ENCODE assay signal across 8 mouse cellular contexts in the genomic region with DNA sequence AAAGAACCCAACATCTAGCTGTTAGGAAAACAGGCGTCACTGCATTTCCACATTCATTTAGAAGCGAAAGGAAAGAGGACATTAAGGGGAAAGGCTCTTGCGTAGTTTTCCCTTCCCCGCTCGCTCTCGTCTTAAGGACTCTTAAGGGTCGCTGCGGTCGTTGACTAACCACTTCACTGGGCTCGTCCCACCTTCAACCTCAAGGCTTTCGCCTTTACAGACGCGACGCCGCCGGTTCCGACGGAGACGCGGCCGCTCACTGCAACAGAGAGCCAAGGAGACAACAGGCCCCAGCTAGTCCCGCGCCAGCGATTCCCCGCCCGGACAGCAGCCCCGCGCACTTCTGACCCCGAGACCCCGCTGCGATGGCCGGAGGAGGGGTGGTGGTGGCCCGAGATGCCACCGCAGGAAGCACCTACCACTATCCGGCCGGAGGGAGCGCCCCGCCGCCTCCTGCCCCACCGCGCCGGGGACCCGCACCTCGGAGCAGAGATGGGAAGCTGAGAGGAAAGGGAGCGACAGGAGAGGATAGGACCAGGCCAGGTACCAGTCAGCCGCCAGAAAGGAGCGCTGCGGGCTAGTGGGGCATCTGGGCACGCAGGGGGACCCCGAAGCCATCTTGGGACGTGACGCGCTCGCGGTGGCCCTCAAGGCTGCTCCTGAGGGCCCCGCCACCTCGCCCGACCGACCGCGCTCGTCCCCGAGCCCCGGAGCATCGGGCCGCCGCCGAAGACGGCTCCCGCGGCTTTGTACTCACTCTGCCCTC. TPM values are rescaled to one million over a fixed set of nuclear protein-coding genes. Genes with fewer than 3 reads are reported as not detected.
DNase-seq lines count a peak whose midpoint lies in the region; ATAC-seq and TF ChIP-seq lines count a peak whose summit lies in the region.

No protein-coding gene starts in this region.

- H3K27me3 ChIP-seq in intestine, postnatal 0 days (replicated peaks; ENCODE audit: control insufficient read depth, insufficient read depth, low read length), result no peaks in the 10 kb centered on the region
- H3K27me3 ChIP-seq in liver, embryonic 12.5 days (replicated peaks), result no peaks in the 10 kb centered on the region
- no peaks in the 10 kb centered on the region for H3K27me3 ChIP-seq in midbrain, postnatal 0 days (ENCODE audit: insufficient read depth, low read length)

- H3K9ac ChIP-seq in intestine, postnatal 0 days (ENCODE audit: low read depth, low read length), result peak overlapping the region; percentile 96
- H3K9ac ChIP-seq in liver, embryonic 12.5 days, result peak overlapping the region; percentile 98
- H3K9ac ChIP-seq in midbrain, postnatal 0 days (replicated peaks; ENCODE audit: low read length, poor library complexity, severe bottlenecking), result peak overlapping the region; percentile 98

- no peaks in the 10 kb centered on the region for H3K4me1 ChIP-seq in intestine, postnatal 0 days (replicated peaks; ENCODE audit: control insufficient read depth, insufficient read depth, low read length)
- peaks cover 42% of the 10 kb centered on the region for H3K4me1 ChIP-seq in liver, embryonic 12.5 days
- H3K4me1 ChIP-seq in midbrain, postnatal 0 days (ENCODE audit: insufficient read depth, low read length), result no peaks in the 10 kb centered on the region

- H3K4me2 ChIP-seq in intestine, postnatal 0 days (replicated peaks; ENCODE audit: low read depth), result peak overlapping the region; percentile 68
- H3K4me2 ChIP-seq in liver, embryonic 12.5 days, result peak overlapping the region; percentile 75
- peak overlapping the region; percentile 73 for H3K4me2 ChIP-seq in midbrain, postnatal 0 days (ENCODE audit: low read depth, low read length, poor library complexity, severe bottlenecking)

- no peaks in the 10 kb centered on the region for H3K36me3 ChIP-seq in intestine, postnatal 0 days (ENCODE audit: control insufficient read depth, insufficient read depth)
- H3K36me3 ChIP-seq in liver, embryonic 12.5 days, result peaks cover 16% of the 10 kb centered on the region
- no peaks in the 10 kb centered on the region for H3K36me3 ChIP-seq in midbrain, postnatal 0 days (ENCODE audit: insufficient read depth, low read length)

- DNase-seq in heart, adult 8-10 months (ENCODE audit: low spot score), result peak; percentile 34
- no peak for DNase-seq in heart, adult 11 months
- peak; percentile 68 to 69 for DNase-seq in cerebellum, postnatal 14 days
- peak; percentile 38 to 45 for DNase-seq in frontal cortex, postnatal 36 days (ENCODE audit: low spot score in 2 of 2)
- peak; percentile 28 for DNase-seq in midbrain, postnatal 0 days (ENCODE audit: low spot score)
- peak; percentile 67 to 82 for DNase-seq in spleen, postnatal 10 days (ENCODE audit: low spot score in 2 of 2)

- no peaks in the 10 kb centered on the region for H3K9me3 ChIP-seq in intestine, postnatal 0 days (ENCODE audit: control insufficient read depth)
- no peaks in the 10 kb centered on the region for H3K9me3 ChIP-seq in liver, embryonic 12.5 days (replicated peaks)
- no peaks in the 10 kb centered on the region for H3K9me3 ChIP-seq in midbrain, postnatal 0 days (ENCODE audit: low read length)

- H3K4me3 ChIP-seq in intestine, postnatal 0 days (ENCODE audit: low read depth, low read length), result peak overlapping the region; percentile 100
- H3K4me3 ChIP-seq in liver, embryonic 12.5 days, result peak overlapping the region; percentile 99
- peak overlapping the region; percentile 100 for H3K4me3 ChIP-seq in midbrain, postnatal 0 days (ENCODE audit: low read depth, low read length)

- ATAC-seq in intestine, postnatal 0 days, result peak; percentile 69
- peak; percentile 78 for ATAC-seq in liver, embryonic 12.5 days
- peak; percentile 84 for ATAC-seq in midbrain, postnatal 0 days (ENCODE audit: low FRiP score)

- H3K27ac ChIP-seq in intestine, postnatal 0 days (ENCODE audit: low read depth, low read length), result peak overlapping the region; percentile 97
- H3K27ac ChIP-seq in liver, embryonic 12.5 days, result peak overlapping the region; percentile 96
- peak overlapping the region; percentile 98 for H3K27ac ChIP-seq in midbrain, postnatal 0 days (ENCODE audit: low read depth, low read length)

- WGBS in intestine, postnatal 0 days, result under 1% methylated on average over 69 of the region's 71 CpGs
- under 1% methylated on average over 71 of the region's 71 CpGs for WGBS in liver, embryonic 12.5 days (ENCODE audit: insufficient replicate concordance)
- under 1% methylated on average over 61 of the region's 71 CpGs for WGBS in midbrain, postnatal 0 days

- TF ChIP-seq CTCF in intestine, postnatal 0 days (IDR thresholded peaks at IDR 0.05; ENCODE audit: low read depth), result no peak
- no peak for TF ChIP-seq CTCF in midbrain, postnatal 0 days (IDR thresholded peaks at IDR 0.05)

RNA-seq across cellular contexts. Expression of a gene that starts 0.6 kb away (rescaled TPM):
- 10 to 100 TPM; 20.0 to 27.3 (median 24.3) TPM for total RNA-seq in heart, adult 8-10 months (2022)
- polyA plus RNA-seq in intestine, postnatal 0 days (2015; fragmentation: Nextera tagmentation; extraction: Ambion mirVana), result 30.2 and 30.5 TPM in 2 replicates
- 57.7 and 63.0 TPM in 2 replicates for polyA plus RNA-seq in liver, embryonic 12.5 days (2016; fragmentation: Nextera tagmentation; extraction: Ambion mirVana)
- 66.9 and 70.7 TPM in 2 replicates for total RNA-seq in midbrain, postnatal 0 days (2014; rRNA removed)
- 35.3 and 41.8 TPM in 2 replicates for polyA plus RNA-seq in midbrain, postnatal 0 days (2015; fragmentation: Nextera tagmentation; extraction: Ambion mirVana)

RNA-seq across cellular contexts. Expression of a gene that starts 48.5 kb away (rescaled TPM):
- not detected for total RNA-seq in heart, adult 8-10 months (2022)
- 54.7 and 56.3 TPM in 2 replicates for polyA plus RNA-seq in intestine, postnatal 0 days (2015; fragmentation: Nextera tagmentation; extraction: Ambion mirVana)
- polyA plus RNA-seq in liver, embryonic 12.5 days (2016; fragmentation: Nextera tagmentation; extraction: Ambion mirVana), result 32.0 and 33.7 TPM in 2 replicates
- total RNA-seq in midbrain, postnatal 0 days (2014; rRNA removed), result 5.4 and 7.4 TPM in 2 replicates
- 8.8 and 10.6 TPM in 2 replicates for polyA plus RNA-seq in midbrain, postnatal 0 days (2015; fragmentation: Nextera tagmentation; extraction: Ambion mirVana)

RNA-seq across cellular contexts. Expression of a gene that starts 55.8 kb away (rescaled TPM):
- total RNA-seq in heart, adult 8-10 months (2022), result 1 to 10 TPM; 4.1 to 5.2 (median 4.7) TPM
- 7.7 and 9.2 TPM in 2 replicates for polyA plus RNA-seq in intestine, postnatal 0 days (2015; fragmentation: Nextera tagmentation; extraction: Ambion mirVana)
- 3.2 and 4.3 TPM in 2 replicates for polyA plus RNA-seq in liver, embryonic 12.5 days (2016; fragmentation: Nextera tagmentation; extraction: Ambion mirVana)
- total RNA-seq in midbrain, postnatal 0 days (2014; rRNA removed), result 9.1 and 11.0 TPM in 2 replicates
- polyA plus RNA-seq in midbrain, postnatal 0 days (2015; fragmentation: Nextera tagmentation; extraction: Ambion mirVana), result 6.8 and 7.3 TPM in 2 replicates
